Mouse (Mus musculus): ENCODE results near the gene P3h1. TPM values are rescaled to one million over a fixed set of nuclear protein-coding genes. Genes with fewer than 3 reads are reported as not detected.

Gene P3h1
- 12.7 and 16.0 TPM in 2 replicates for polyA plus RNA-seq (2016; fragmentation: Nextera tagmentation; extraction: Ambion mirVana)

DNA sequence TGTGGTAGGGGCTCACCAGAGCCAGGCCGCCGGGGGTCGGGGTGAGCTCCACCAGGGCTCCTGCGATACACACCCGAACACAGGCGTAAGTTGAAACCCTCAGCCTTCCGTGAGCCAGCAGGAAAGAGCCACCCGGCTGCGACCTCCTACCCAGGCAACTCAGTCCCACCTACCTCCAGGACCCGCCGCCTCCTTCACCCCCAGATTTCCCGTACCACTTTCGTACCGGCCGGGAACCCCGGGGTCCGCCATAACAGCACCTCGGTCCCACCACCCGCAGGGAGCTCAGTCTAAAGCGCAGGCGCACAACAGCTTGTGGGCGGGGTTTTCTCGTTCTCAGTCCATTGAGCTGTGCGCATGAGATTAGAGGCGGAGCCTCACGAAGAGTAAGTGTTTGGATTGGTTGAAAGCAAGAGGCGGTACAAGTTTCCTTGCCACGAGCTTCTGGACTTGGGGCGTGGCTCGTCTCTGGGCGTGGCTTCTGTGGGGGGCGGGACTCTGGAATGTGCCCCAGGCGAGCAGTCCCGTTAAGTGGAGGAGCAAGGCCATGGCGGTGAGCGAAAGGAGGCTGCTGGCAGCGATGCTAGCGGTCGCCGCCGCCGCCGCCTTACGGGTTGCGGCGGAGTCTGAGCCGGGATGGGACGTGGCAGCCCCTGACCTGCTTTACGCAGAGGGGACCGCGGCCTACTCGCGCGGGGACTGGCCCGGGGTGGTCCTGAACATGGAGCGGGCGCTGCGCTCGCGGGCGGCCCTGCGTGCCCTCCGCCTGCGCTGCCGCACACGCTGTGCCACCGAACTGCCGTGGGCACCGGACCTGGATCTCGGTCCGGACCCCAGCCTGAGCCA, at the start of gene P3h1, which contains the start of gene AU022252:
Gene P3h1 (plus strand): TSS at position 506 of the 846 bp plus-strand sequence.
Gene AU022252 (minus strand): TSS at position 303 of the 846 bp plus-strand sequence.
- no peaks in the 10 kb centered on the region for H3K27me3 ChIP-seq (ENCODE audit: low read depth, poor library complexity, severe bottlenecking)
- no peaks in the 10 kb centered on the region for H3K9me3 ChIP-seq (replicated peaks)
- H3K36me3 ChIP-seq: peaks cover 24% of the 10 kb centered on the region
- DNase-seq (ENCODE audit: low spot score): peak; percentile 97
- peak within 1 kb of the TSS; percentile 91 for H3K4me3 ChIP-seq
- peak within 1 kb of the TSS; percentile 87 for H3K27ac ChIP-seq
- H3K4me1 ChIP-seq: peaks cover 27% of the 10 kb centered on the region
- under 1% methylated on average over 62 of the region's 71 CpGs for WGBS

DNA sequence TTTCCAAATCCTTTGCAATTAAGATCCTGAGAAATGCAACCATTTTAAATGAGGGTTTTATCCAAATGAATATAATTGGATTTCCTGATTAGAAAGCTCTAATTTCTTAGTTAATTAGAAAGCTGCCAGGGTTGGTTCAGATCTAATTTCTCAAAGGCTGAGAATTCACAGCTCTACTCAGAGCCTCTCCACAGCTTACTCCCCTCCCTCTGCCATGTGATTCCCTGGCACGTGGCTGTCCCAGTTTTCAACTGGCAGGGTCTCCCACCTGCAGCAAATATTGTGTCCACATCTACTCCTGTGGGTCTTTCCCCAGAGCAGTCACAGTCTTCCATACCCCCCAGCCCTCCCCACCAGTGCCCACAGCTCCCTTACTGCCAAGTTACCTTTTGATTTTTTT, 49.2 kb upstream of the P3h1 start:
- Histone ChIP-seq H3K9me3 (replicated peaks) (no peaks in the 10 kb centered on the region), H3K4me3 (no peak overlapping the region), H3K27ac (no peak overlapping the region), H3K27me3 (ENCODE audit: low read depth, poor library complexity, severe bottlenecking) (0 out of 2 replicates have a peak, but pooled peaks cover 3% of the 10 kb centered on the region), H3K36me3 (no peaks in the 10 kb centered on the region), H3K4me1 (no peaks in the 10 kb centered on the region)
- 52% methylated on average over 1 of the region's 1 CpGs for WGBS
- DNase-seq (ENCODE audit: low spot score): no peak

DNA sequence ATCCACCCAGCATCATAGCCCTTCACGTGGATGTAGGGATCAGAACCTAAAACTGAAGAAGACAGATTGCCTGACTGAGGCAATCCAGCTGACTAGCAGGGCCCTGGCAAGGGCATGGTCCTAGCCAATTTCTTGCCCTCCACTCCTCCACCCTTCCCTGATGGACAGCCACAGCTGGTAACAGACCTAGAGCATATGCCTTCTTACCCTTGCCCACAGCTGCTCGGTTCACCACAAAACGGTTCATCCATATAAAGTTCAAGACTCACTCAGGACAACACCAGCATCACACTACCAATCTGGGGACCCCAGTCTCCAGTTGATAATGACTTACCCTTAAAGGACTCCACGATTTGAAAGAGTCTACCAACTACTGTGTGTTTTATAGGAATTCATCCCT, 46.9 kb upstream of the P3h1 start:
- H3K27me3 ChIP-seq (ENCODE audit: low read depth, poor library complexity, severe bottlenecking): 0 out of 2 replicates have a peak, but pooled peaks cover 3% of the 10 kb centered on the region
- no peak overlapping the region for H3K27ac ChIP-seq
- H3K4me3 ChIP-seq: no peak overlapping the region
- no peak for DNase-seq (ENCODE audit: low spot score)
- WGBS: 89% methylated on average over 4 of the region's 4 CpGs
- no peaks in the 10 kb centered on the region for H3K9me3 ChIP-seq (replicated peaks)
- H3K4me1 ChIP-seq: no peaks in the 10 kb centered on the region
- no peaks in the 10 kb centered on the region for H3K36me3 ChIP-seq

DNA sequence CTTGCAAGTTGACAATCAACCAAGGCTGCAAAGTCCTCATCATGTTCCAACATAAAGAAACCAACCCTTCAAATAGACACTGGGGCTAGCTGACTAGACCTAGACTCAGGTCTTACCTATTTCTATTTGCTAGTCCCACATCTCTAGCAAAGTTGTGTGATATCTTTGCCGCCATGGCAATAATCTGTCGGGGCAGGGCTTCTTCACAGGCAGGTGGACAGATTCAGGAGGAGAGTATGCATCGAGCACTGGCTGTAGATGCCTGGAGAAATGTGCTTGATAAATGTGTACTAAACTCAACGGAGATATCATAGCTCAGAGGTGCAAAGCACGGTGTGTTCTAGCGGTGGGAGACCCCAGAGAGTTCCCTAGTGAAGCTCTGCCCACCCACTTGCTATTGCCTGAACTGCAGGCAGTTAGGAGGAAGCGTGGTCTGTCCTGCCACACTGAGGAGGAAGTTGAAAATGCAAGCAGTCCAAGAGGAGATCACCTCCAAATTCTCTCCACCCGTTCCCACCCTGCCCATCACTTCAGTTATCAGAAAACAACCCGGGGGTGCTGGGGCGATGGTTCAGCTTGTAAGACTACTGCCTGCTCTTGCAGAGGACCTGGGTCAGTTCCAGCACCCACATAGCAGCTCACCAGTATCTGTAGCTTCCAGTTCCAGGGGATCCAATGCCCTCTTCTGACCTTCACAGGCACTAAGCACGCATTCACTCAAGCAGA, 44.5 kb upstream of the P3h1 start:
- H3K4me1 ChIP-seq: no peaks in the 10 kb centered on the region
- H3K36me3 ChIP-seq: no peaks in the 10 kb centered on the region
- DNase-seq (ENCODE audit: low spot score): no peak
- 0 out of 2 replicates have a peak, but pooled peaks cover 3% of the 10 kb centered on the region for H3K27me3 ChIP-seq (ENCODE audit: low read depth, poor library complexity, severe bottlenecking)
- H3K9me3 ChIP-seq (replicated peaks): no peaks in the 10 kb centered on the region
- no peak overlapping the region for H3K4me3 ChIP-seq
- WGBS: 62% methylated on average over 11 of the region's 11 CpGs
- H3K27ac ChIP-seq: no peak overlapping the region

DNA sequence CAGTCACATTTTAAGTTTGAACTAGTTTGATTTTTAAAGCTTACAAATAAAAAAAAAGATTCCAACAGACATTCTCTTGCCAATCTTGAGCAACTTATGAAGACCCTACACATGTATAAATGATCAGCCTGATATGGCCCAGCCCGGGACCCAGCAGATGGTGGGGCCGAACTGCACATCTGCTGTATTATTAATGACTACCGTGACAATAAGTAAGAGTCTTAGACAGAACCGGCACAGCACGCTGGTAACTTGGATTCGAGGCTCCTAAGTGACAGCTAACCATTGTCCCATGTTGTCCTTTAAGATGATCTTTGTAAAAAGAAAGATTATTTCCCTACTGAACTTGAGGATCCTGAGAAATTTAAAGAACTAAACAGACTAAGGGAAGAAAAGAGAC, 43.3 kb upstream of the P3h1 start:
- no peak overlapping the region for H3K27ac ChIP-seq
- 89% methylated on average over 6 of the region's 6 CpGs for WGBS
- H3K27me3 ChIP-seq (ENCODE audit: low read depth, poor library complexity, severe bottlenecking): 0 out of 2 replicates have a peak, but pooled peaks cover 3% of the 10 kb centered on the region
- no peaks in the 10 kb centered on the region for H3K4me1 ChIP-seq
- H3K9me3 ChIP-seq (replicated peaks): no peaks in the 10 kb centered on the region
- no peak overlapping the region for H3K4me3 ChIP-seq
- H3K36me3 ChIP-seq: no peaks in the 10 kb centered on the region
- no peak for DNase-seq (ENCODE audit: low spot score)

DNA sequence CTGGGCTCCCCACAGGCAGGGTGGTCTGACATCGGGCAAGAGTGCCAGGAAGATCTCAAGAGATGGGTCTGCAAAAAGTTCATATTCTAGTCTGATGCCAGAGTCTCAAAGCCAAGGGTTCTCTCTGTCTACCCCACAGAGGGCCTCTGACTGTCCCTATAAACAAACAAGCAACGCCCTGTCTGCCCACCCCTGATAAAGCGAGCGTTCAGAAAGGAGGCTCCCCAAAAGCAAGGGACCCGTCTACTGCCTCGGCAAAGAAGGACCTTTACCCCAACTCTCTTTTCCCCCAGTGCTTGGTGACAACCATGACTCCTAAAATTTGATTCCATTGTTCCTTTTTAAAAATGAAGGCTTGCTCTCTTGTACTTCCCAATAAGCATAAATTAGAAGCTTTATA, 42.9 kb upstream of the P3h1 start, which contains the start of gene Ermap:
Gene Ermap (minus strand): TSS at position 148 of the 400 bp plus-strand sequence.
- Histone ChIP-seq H3K9me3 (replicated peaks) (no peaks in the 10 kb centered on the region), H3K4me3 (no peak within 1 kb of the TSS), H3K27ac (no peak within 1 kb of the TSS), H3K27me3 (ENCODE audit: low read depth, poor library complexity, severe bottlenecking) (0 out of 2 replicates have a peak, but pooled peaks cover 3% of the 10 kb centered on the region), H3K4me1 (no peaks in the 10 kb centered on the region), H3K36me3 (no peaks in the 10 kb centered on the region)
- 76% methylated on average over 6 of the region's 6 CpGs for WGBS
- DNase-seq (ENCODE audit: low spot score): no peak

DNA sequence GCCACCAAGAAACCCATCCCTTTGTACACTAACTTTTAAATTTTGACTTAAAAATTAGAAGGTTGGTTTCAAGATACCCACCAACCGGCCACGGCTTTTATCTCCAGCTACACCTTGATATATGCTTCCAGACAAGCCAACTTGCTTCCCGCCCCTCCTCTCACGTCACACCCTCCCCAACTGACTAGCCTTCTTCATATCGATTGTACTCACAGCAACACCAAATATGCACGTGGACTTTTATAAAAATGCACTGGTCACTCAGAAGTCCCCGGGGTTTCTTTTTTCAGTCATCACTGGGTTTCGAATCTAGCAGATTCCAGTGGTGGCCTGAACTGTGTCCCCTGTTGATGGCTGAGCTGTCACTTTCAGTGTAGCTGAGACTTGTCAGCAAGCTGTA, 42.1 kb upstream of the P3h1 start:
- H3K27me3 ChIP-seq (ENCODE audit: low read depth, poor library complexity, severe bottlenecking): 0 out of 2 replicates have a peak, but pooled peaks cover 3% of the 10 kb centered on the region
- H3K4me3 ChIP-seq: no peak overlapping the region
- peaks cover 3% of the 10 kb centered on the region; the same call in 1 of the 2 replicates for H3K4me1 ChIP-seq
- no peak overlapping the region for H3K27ac ChIP-seq
- no peaks in the 10 kb centered on the region for H3K9me3 ChIP-seq (replicated peaks)
- WGBS: 89% methylated on average over 8 of the region's 8 CpGs
- no peaks in the 10 kb centered on the region for H3K36me3 ChIP-seq
- no peak for DNase-seq (ENCODE audit: low spot score)

DNA sequence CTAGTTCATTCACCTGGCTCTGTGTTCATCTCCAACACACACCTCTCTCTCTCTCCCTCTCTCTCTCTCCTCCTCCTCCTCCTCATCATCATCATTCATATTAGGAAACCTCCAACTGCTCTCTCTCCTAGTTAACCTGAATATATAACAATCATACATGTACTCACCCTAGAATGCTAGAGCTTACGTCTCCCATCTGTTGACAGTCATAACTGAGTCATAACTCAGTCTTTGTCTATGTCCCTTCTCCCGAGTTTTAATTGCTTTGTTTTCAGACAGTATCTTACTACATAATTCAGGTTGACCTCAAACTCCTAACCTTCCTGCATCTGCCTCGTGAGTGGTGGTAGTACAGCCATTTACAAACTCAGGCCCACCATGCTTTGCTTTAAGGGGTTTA, 41.4 kb upstream of the P3h1 start:
- Histone ChIP-seq H3K4me3 (no peak overlapping the region), H3K27ac (no peak overlapping the region), H3K27me3 (ENCODE audit: low read depth, poor library complexity, severe bottlenecking) (0 out of 2 replicates have a peak, but pooled peaks cover 3% of the 10 kb centered on the region), H3K4me1 (peaks cover 10% of the 10 kb centered on the region), H3K36me3 (no peaks in the 10 kb centered on the region), H3K9me3 (replicated peaks) (no peaks in the 10 kb centered on the region)
- DNase-seq (ENCODE audit: low spot score): no peak
- WGBS: 77% methylated on average over 3 of the region's 3 CpGs

DNA sequence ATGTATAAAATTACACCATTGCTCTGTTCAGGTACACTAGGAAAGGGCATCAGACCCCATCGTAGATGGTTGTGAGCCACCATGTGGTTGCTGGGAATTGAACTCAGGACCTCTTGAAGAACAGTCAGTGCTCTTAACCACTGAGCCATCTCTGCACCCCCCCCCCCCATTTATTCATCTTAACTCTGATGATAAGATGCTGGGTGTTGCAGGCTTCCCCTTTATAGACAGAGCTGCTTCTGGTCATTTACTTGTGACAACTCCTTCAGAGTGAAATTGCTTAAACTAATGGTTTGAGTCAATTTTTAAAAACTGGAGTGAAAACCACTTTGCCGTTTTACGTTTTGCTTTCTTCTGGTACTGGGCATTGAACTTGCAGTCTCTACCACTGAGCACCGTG, 40.0 kb upstream of the P3h1 start:
- no peaks in the 10 kb centered on the region for H3K9me3 ChIP-seq (replicated peaks)
- peaks cover 7% of the 10 kb centered on the region for H3K36me3 ChIP-seq
- H3K4me3 ChIP-seq: no peak overlapping the region
- peaks cover 14% of the 10 kb centered on the region for H3K4me1 ChIP-seq
- no peak for DNase-seq (ENCODE audit: low spot score)
- no peak overlapping the region for H3K27ac ChIP-seq
- H3K27me3 ChIP-seq (ENCODE audit: low read depth, poor library complexity, severe bottlenecking): no peaks in the 10 kb centered on the region
- 90% methylated on average over 4 of the region's 4 CpGs for WGBS

DNA sequence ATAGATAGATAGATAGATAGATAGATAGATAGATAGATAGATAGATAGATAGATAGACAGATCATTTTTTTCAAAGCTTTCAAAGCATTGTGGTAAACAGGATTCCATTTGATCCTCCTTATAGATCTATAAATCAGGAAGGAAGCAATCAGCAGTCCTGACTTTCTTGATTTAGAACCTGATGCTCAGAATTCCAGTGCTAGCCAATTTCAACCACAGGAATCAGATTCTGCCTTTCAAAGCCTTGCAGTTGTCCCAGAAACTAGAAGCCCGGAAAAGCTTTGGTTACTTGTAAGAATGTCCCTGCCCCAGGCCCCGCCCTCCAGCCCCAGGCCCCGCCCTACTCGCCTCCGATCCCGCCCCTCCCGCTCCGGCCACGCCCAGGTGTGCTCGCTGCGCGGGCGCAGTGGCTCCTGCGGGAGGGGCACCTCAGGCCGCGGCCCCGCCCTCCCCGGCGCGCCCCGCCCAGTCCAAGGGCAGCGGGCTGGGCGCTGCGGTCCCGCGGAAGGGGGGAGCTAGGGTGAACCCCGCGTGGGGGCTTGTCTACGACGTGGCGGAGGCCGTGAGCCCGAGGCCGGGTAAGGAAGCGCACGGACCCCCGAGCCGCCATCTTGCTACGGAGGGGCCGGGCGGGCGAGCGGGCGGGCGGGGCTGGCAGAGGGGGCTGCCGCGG, 37.7 kb upstream of the P3h1 start, which contains the start of gene Svbp:
Gene Svbp (plus strand): TSS at position 398 of the 673 bp plus-strand sequence.
- Histone ChIP-seq H3K27ac (peak within 1 kb of the TSS; percentile 92), H3K9me3 (replicated peaks) (no peaks in the 10 kb centered on the region), H3K4me3 (peak within 1 kb of the TSS; percentile 80), H3K27me3 (ENCODE audit: low read depth, poor library complexity, severe bottlenecking) (no peaks in the 10 kb centered on the region), H3K4me1 (peaks cover 14% of the 10 kb centered on the region), H3K36me3 (peaks cover 7% of the 10 kb centered on the region)
- peak; percentile 97 for DNase-seq (ENCODE audit: low spot score)
- under 1% methylated on average over 46 of the region's 47 CpGs for WGBS

DNA sequence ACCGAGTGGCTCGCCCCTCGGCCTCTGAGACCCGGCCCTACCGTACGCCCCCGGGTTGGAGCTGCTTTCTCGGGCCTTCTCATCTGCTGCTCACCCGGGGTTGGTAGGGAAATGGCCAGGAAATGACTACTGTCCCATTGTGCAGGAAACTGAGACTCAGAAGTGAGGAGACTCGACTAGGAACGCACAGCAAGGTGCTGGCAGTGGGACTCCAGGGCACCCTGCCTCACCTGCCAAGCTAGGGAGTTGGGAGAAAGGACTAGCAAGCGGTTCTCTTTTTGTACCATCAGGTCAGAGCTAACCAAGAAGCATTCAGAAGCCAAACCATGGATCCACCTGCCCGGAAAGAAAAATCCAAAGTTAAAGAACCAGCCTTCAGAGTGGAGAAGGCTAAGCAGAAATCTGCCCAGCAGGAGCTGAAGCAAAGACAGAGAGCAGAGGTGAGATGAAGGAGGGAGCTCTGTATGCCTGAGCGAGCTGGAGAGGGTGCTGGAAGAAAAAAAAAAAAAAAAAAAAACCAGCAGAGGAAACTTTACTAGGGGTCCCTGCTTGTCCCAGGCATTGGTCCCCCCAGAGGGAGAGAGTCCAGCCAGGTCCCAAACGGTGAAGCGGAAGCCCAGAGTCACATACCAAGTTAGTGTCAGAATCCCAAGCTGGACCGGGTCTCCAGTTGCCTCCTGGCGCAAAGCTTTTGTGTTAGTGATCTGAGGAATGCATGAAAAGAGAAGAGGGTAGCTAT, 37.0 kb upstream of the P3h1 start:
- H3K27me3 ChIP-seq (ENCODE audit: low read depth, poor library complexity, severe bottlenecking): no peaks in the 10 kb centered on the region
- H3K4me3 ChIP-seq: peak overlapping the region; percentile 80
- peaks cover 14% of the 10 kb centered on the region for H3K4me1 ChIP-seq
- 17% methylated on average over 18 of the region's 18 CpGs for WGBS
- peaks cover 11% of the 10 kb centered on the region for H3K36me3 ChIP-seq
- peak overlapping the region; percentile 92 for H3K27ac ChIP-seq
- DNase-seq (ENCODE audit: low spot score): no peak
- H3K9me3 ChIP-seq (replicated peaks): no peaks in the 10 kb centered on the region

DNA sequence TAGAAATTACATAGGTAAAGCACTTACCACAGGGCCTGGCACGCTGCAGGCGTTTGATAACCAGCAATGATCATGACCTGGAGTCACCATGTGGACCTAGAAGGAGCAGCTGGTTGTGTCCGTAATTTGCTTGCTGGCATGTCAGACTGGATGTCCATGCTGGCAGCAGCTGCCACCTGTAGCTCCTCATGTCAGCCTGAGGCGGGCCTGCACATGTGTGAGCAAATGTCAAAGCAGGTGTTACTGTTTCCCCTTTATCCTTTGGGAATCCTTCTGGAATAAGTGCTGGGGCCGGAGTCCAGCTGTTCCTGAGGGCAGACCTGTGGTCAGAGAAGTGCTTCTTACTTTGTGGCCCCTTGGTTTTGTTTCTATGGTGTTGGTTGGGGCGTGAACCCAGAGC, 34.6 kb upstream of the P3h1 start:
- WGBS: 91% methylated on average over 6 of the region's 6 CpGs
- Histone ChIP-seq H3K9me3 (replicated peaks) (no peaks in the 10 kb centered on the region), H3K4me1 (peaks cover 14% of the 10 kb centered on the region), H3K27ac (no peak overlapping the region), H3K27me3 (ENCODE audit: low read depth, poor library complexity, severe bottlenecking) (no peaks in the 10 kb centered on the region), H3K4me3 (no peak overlapping the region), H3K36me3 (peaks cover 24% of the 10 kb centered on the region)
- no peak for DNase-seq (ENCODE audit: low spot score)
